Mouse (Mus musculus): ENCODE data around the gene Olfr1277. TPM values are rescaled to one million over a fixed set of nuclear protein-coding genes. Genes with fewer than 3 reads are reported as not detected.

Olfr1277 gene
- not detected in 2 replicates for polyA plus RNA-seq (2015; fragmentation: Nextera tagmentation; extraction: Ambion mirVana)

DNA sequence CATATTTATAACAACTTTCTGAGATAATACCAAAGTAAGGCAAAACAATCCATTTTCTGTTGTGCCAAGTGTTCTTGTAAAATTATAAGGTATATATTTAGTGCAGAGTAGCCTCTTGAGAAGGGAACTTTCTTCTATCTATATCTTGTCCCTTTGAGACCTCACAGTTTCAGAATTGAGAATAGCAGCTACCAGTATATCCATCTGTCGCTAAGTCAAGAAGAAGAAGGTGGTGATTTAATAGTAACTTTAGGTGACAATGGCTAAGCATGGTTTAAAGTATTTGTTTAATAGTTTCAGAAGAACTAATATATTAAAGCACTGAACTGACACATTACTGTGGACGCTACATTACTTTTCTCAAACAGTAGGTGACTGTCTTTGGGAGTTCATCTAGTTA, at the start of gene Olfr1277:
Olfr1277 (minus strand) TSS at position 101 of the 400 bp plus-strand sequence.

DNA sequence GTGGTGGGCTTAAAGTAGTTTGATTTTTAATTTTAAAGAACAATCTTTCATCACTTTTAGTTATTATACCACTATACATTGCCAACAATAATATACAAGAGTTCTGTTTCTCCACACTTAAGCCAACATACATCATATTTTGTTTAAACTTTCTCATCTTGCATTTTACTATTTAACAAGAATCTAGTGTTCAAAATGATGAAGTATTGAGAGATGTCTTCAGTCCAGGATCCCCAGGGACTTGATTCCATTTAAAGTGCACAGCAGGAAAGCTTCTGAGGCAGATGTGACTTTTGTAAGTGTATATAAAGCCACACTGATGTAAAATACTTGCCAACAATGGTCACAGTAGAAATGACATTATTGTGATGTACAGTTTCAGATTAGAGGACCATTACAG, 39.8 kb upstream of the Olfr1277 start, which contains the start of gene Olfr1280:
Olfr1280 (plus strand) TSS at position 301 of the 400 bp plus-strand sequence.

DNA sequence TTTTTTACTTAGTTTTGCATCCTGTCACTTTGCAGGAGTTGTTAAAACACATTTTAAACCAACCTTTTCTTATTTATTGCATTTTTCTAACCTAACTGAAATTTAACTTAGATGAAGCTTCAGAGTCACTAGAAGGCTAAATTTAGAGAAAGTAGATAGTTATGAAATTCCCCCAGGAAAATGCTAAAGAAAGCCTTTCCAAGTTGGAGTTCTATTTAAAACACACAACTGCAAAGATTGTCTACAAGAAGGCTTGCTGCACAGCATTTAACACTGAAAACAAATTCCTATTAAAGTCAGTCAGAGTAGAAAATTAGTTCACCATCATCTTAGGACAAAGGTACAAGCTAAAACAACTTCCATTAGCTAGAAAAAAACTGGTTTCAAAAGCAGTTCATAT, 26.5 kb upstream of the Olfr1277 start, which contains the start of gene Olfr1279:
Olfr1279 (plus strand) TSS at position 262 of the 400 bp plus-strand sequence.

DNA sequence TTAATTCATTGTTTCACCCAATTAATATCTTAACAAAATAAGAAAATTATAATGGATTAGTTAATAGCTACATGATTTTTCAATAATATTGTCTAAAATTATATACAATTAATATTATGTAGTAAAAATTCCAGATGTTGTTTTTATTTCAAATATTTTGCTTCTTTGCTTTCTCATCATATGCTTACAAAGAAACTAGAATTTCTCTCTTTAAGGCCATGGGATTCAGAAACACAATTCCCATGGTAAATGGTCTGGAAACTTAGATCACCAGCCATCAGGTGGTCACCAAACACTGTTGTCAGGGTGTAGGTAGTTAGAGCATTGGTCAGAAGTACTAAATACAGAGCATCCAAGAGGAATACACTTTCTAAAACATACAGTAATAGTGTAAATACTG, 15.9 kb upstream of the Olfr1277 start, which contains the start of gene Olfr1278:
Olfr1278 (plus strand) TSS at position 301 of the 400 bp plus-strand sequence.

DNA sequence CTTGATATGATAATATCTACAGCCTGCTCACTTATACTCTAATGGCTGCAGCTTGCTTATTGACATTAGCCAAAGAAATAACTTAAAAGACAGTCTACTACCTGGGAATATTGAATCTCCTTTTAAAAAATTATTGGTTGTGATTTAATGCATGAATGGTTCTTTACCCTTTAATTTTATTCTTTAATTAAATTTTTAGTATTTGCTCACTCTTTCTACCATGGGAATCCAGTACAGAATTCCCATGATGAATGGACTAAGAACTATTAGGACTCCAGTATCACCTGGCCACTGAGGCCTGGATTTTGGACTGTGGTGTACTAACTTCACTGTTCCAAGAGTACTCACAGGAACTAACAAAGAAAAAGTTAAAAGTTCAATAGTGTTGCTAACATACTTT, 19.7 kb downstream of the Olfr1277 start, which contains the start of gene Olfr1276:
Olfr1276 (plus strand) TSS at position 301 of the 400 bp plus-strand sequence.

DNA sequence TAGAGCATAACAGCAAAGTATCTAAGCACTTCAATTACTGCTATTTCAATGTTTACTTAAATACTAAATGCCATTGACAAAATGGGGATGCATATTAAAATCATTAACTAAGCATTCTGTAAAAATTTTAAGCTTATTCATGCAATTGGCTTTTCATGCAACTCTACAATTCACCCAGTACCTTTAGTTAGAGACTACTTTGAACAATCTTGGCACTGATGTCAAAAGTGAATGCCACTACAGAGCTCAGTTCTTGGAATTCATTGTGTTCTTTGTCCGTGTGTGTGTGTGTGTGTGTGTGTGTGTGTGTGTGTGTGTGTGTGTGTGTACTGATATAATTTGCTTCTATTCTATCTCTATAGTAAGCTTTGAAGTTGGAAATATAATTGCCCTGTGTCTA, 38.7 kb downstream of the Olfr1277 start, which contains the start of gene Olfr1275:
Olfr1275 (minus strand) TSS at position 101 of the 400 bp plus-strand sequence.

DNA sequence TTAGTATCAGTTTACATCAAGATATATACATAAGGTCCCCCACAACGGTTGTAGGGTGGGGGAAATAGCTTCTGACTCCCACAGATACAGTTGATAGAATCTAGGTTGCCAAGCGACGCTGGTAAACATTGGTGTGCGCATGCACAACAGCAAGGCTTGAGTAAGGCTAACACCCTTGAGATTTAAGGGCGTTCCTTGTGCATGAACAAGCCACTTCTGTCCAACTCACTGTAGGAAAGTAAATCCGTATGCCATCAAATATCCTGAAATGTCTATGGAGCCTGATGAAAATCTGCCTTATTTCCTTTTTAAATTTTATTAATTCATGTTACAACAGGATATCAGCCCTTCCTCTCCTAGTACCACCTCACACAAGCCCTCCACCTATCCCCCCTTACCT, 44.4 kb downstream of the Olfr1277 start, which contains the start of gene 4930430A15Rik:
4930430A15Rik (minus strand) TSS at position 101 of the 400 bp plus-strand sequence.

Other genes starting within 250 kb of the Olfr1277 start
- not detected in 2 replicates for gene Gm13941, start 168.1 kb downstream of the Olfr1277 start, polyA plus RNA-seq (2015; fragmentation: Nextera tagmentation; extraction: Ambion mirVana)
- gene Gm15130, start 121.2 kb downstream of the Olfr1277 start, polyA plus RNA-seq (2015; fragmentation: Nextera tagmentation; extraction: Ambion mirVana), result not detected in 2 replicates
- gene 4930430A15Rik, start 44.5 kb downstream of the Olfr1277 start, polyA plus RNA-seq (2015; fragmentation: Nextera tagmentation; extraction: Ambion mirVana), result not detected in 2 replicates
- gene Olfr1275, start 38.8 kb downstream of the Olfr1277 start, polyA plus RNA-seq (2015; fragmentation: Nextera tagmentation; extraction: Ambion mirVana), result not detected in 2 replicates
- gene Olfr1276, start 19.6 kb downstream of the Olfr1277 start, polyA plus RNA-seq (2015; fragmentation: Nextera tagmentation; extraction: Ambion mirVana), result not detected in 2 replicates
- gene Olfr1278, start 16.0 kb upstream of the Olfr1277 start, polyA plus RNA-seq (2015; fragmentation: Nextera tagmentation; extraction: Ambion mirVana), result not detected in 2 replicates
- not detected in 2 replicates for gene Olfr1279, start 26.5 kb upstream of the Olfr1277 start, polyA plus RNA-seq (2015; fragmentation: Nextera tagmentation; extraction: Ambion mirVana)
- not detected in 2 replicates for gene Olfr1280, start 39.9 kb upstream of the Olfr1277 start, polyA plus RNA-seq (2015; fragmentation: Nextera tagmentation; extraction: Ambion mirVana)
- gene Olfr1281, start 52.4 kb upstream of the Olfr1277 start, polyA plus RNA-seq (2015; fragmentation: Nextera tagmentation; extraction: Ambion mirVana), result not detected in 2 replicates
- gene Olfr1282, start 62.0 kb upstream of the Olfr1277 start, polyA plus RNA-seq (2015; fragmentation: Nextera tagmentation; extraction: Ambion mirVana), result not detected in 2 replicates
- gene Olfr1283, start 92.7 kb upstream of the Olfr1277 start, polyA plus RNA-seq (2015; fragmentation: Nextera tagmentation; extraction: Ambion mirVana), result not detected in 2 replicates
- gene Olfr1284, start 101.4 kb upstream of the Olfr1277 start, polyA plus RNA-seq (2015; fragmentation: Nextera tagmentation; extraction: Ambion mirVana), result not detected in 2 replicates
- not detected in 2 replicates for gene Olfr1286, start 149.0 kb upstream of the Olfr1277 start, polyA plus RNA-seq (2015; fragmentation: Nextera tagmentation; extraction: Ambion mirVana)
- gene Olfr1287, start 175.0 kb upstream of the Olfr1277 start, polyA plus RNA-seq (2015; fragmentation: Nextera tagmentation; extraction: Ambion mirVana), result not detected in 2 replicates
- gene Olfr1288, start 200.0 kb upstream of the Olfr1277 start, polyA plus RNA-seq (2015; fragmentation: Nextera tagmentation; extraction: Ambion mirVana), result not detected in 2 replicates
- gene Olfr1289, start 206.7 kb upstream of the Olfr1277 start, polyA plus RNA-seq (2015; fragmentation: Nextera tagmentation; extraction: Ambion mirVana), result not detected in 2 replicates
- gene Olfr1290, start 219.7 kb upstream of the Olfr1277 start, polyA plus RNA-seq (2015; fragmentation: Nextera tagmentation; extraction: Ambion mirVana), result not detected in 2 replicates
- gene Olfr1291-ps1, start 223.1 kb upstream of the Olfr1277 start, polyA plus RNA-seq (2015; fragmentation: Nextera tagmentation; extraction: Ambion mirVana), result not detected in 2 replicates

All from spleen, postnatal 0 days (tissue).